Mouse (Mus musculus) layer of hippocampus, postnatal 25 days (tissue): ENCODE measurements around the gene Nfasc. TPM values are rescaled to one million over a fixed set of nuclear protein-coding genes. Genes with fewer than 3 reads are reported as not detected.

Experiments
- DNase-seq, 2 experiments: peaks; one replicate each; pipeline ENCODE4 v3.0.0; 2022; ENCODE audit warnings: mixed read lengths in 2 of 2, low spot score in 1 of 2; ENCODE audit errors: extremely low spot score in 1 of 2
- total RNA-seq, 2 experiments: library from RNA; stranded (reverse); gene quantifications; 2 replicates each; pipeline ENCODE4 v1.2.3; 2021

Gene Nfasc
- total RNA-seq, 2 experiments from 2014 or later = 186 to 238 TPM

DNA sequence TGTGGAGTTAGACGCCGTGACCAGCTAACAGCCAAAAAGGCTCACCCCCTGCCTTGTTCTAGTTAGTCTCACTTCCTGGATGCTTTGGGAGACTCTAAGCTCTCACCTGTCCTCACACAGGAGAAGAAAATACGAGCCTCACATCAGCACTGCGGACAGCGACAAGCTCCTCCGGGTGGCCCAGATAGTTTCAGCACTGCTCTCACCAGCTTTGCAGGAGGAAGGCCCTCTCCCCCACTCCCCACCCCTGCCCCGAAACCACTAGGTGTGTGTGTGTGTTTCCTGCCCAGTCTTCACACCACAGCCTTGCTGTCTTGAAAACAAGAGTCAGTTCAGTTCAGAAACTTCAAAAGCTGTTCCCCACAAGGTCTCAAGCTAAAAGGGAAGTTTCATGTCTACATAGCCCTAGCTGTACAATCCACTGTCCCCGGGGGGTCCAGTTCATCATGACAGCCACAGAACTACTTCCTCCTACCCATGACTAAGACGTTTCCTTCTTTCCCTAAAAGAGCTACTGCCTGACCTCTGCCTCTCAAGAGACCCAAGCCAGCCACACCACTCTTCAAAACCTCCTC is 7.6 kb downstream of the Nfasc start:
- no peak for DNase-seq

DNA sequence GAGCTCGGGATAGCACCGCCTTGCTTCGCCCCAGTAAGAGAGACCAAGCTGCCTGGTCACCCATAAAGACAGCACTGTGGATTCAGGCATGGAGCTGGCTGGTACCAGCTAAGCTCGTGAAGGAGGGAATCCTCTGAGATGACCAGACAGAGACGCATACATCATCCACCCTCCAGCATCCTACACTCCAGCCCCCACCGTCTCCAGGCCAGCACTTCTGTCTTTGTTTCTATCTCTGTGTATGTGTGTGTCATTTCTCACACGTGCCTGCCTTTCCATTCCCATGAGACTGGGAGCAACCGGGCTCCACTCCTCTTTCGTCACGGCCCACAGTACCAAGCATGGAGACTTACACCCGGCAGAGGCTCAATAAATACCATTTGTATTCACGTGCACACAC is 9.3 kb downstream of the Nfasc start:
- DNase-seq = no peak

DNA sequence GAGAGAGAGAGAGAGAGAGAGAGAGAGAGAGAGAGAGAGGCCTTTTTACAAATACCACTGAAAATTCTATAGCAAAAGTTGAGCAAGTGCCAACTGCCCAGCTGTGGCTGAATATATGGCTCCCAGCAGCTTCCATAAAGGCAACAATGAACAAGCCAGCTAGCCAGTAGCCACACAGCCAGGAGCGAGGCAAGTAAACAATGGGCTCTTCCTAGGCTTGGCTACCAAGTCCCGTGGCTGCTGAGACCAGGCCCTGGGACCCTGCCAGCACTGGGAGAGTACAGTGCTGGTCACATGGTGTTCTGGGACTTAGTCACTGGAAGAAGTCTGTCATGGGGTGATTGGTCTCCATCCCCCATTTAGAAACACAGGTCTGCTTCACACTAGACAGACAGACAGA is 14.0 kb downstream of the Nfasc start:
- peak in 1 of 2 experiments; percentile 41 for DNase-seq

DNA sequence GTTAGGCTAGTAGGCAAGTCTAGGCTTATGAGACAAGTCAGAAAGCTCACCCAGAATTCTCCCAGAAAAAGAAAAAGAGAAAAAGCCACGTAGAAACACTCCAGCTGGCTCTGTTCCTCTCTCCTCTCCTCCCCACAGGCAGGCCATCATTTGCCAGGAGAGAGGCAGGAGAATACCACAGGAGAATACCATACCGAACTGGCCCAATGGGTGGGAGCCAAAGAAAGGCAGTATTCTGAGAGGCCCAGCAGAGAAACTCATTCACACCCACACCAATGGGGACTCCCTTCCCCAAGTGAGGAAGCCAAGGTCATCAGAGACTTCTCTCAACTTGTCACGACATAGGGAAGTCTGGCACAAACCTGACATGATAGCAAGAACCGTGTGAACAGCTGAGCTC is 19.2 kb downstream of the Nfasc start:
- no peak for DNase-seq

DNA sequence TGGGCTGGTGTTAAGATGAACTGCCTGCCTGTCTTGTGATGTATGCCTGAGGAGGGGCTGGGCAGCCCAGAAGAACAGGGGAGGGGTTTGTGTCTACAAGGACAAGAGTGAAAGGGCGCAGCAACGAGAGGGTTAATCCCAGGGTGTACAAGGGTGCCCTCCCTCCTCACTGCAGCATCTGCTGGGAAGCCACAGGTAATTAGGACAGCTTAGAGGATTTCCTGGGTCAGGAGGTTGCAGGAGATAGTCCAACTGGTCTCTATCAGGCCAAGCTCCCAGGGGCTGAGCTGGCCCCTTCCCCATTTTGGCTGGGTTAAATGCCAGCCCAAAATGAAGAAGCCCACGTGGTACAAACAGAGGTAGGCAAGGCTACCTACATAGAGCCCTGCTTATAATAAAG is 20.3 kb downstream of the Nfasc start:
- no peak for DNase-seq

DNA sequence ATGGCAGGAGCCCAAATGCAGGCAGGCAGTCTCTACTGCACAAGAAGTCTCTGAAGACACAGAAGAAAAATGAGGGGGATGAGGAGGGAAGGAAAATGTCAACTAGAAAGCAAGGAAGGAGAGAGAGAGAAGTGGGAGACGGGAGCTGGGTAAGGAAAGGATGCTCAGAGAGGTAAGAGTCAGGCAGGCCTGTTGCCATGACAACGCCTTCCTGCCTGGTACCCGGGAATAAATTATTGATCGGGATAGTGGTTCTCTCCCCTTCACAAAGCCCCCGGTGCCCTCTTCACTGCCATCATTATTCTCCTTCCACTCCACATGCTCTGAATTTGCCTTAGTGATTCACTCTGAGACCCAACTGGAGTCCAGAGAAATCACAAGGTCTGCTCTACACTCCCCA is 23.4 kb downstream of the Nfasc start:
- no peak for DNase-seq

DNA sequence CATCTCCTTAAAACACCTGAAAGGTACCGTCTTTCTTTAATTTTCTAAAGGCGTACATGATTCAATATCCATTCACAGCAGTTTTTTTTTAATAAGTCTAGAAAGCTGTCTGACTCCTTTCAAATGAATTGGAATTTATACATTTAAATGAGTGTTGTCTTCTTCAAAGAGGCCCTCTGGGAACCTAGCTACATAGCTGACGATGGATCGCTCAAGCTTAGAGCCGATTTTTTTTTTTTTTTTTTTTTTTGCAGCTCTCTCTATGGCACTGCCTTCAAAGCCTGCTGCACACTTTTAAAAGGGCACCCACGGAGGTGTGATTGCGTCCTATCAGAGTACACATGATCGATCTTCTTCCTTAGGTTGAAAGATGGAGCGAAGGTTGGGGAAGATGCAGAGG is 26.6 kb downstream of the Nfasc start:
- DNase-seq = no peak

DNA sequence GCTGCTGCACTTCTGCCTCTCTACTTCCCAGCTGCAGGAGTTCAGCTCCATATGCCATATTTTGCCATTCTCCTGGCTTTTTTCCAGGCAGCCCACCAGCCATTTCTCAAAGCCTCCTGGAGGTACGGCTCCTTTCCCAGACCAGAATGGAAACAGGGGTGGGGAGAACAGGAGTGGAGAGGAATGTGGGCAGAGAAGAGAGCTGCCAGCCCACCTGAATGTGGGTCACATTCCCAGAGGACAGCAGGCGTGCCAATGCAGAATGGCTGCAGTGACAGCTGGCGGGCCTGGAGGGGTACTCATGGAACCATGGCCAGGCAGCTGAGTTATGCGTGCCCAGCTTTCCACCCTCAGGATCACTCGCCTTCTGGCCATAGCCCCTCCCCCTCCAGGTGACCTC is 32.2 kb downstream of the Nfasc start:
- DNase-seq = no peak

DNA sequence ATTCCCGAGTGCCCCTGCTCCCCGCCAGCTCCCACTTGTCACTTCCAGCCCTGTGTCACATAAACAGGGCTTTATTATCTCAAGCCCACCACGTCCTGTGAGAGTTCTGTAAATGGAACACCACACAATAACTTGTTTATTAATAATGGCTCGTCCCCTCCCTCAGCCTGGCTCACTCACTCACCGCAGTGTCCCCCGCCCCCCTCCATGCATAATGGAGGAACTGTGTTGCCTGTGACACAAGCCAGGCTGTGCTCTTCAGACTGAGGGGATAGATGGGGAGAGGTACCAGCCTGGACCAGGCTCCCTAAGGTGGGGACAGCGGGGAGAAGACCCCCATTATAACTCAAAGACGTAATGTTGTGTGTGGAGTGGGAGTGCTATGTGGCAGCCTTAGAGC is 34.3 kb downstream of the Nfasc start:
- no peak for DNase-seq

DNA sequence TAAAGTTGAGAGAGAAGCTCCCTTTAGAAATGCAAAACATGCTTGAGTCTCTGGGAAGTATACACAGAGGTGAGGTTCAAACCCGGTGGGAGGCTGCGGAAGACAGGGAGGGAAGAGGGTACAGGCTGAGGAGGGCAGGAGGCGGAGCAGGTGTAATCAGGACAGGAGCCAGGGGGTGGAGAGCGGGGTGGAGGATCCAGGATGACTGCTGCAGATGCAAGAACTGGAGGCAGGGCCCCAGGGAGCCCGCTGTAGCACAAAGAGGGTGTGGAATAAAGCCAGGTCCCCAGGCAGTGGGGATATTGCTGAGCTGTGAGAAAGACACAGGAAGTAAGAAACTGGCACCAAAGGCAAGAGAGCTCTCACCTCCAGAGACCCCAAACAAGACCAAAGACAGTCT is 38.1 kb downstream of the Nfasc start:
- no peak for DNase-seq

DNA sequence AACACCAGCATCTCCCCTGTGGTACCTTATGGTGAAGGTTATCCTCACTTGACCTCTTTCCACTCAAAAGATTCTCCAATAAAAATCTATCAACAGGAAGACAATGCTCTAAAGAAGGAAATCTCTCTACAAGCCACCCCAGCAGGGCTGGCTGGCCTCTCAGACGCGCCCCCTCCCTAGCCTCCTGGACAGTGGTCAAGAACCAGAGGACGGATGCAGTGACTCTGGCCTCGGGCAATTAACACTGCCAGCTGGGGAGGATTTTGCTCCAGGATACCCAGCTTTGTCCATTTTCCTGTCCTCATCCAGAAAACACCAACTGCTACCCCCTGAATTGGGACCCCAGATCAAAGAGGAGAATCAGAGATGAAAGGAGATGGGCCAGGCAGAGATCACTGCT is 44.7 kb downstream of the Nfasc start:
- DNase-seq = no peak

DNA sequence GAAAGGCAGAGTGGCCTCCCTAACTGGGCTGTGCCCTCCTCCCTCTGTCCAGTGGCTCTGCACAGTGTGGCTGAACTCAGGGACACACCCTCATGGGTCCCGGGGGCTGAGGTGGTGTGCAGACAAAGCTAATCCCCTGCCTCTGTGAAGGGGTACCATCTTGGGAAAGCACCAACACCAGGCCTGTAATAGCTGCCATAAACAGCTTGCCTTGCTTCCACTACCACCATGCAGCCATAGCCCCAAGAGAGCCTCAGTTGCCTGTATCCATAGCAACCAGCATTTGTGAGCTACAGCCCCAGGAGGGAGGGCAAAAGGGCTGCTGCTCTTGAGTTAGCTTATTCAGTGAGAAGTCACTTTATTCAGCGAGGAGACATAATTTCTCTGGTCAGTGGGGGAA is 45.4 kb downstream of the Nfasc start:
- DNase-seq = no peak

DNA sequence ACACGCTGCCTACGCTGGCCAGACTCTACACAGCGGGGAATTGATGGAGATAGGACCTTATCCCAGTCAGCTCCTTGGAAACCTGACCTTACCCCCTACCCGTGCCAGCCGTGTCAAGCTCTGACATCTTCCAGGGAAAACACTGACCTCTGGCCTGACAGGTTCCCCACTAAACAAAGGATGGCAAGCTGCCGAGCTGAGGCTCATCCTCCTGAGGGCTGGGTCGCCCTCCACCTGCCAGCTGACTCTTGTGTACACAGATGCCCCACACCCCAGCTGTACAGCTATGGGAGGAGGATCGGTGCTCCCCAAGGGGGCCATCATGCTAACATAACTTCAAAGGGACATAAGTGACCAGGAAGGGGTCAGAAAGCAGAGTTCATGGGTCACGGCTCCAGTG is 47.6 kb downstream of the Nfasc start:
- DNase-seq = no peak

DNA sequence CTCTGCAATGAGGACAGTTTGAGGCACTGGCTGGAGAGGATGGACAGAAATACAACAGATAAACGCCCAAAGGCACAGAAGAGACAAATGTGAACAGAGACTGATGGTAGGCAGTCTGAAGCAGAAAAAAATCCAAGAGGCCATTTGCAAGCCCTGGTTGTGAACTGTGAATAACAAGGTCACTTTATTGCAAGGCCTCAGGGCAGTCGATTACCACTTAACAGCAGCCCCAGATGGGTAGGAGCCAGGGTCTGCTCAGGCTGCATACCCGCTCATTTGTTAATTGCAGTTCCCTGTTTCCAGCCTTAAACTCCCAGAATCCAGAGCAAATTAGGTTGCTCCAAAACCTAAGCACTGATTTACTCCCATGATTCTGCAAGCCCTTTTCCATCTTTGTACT is 52.4 kb downstream of the Nfasc start:
- no peak for DNase-seq

DNA sequence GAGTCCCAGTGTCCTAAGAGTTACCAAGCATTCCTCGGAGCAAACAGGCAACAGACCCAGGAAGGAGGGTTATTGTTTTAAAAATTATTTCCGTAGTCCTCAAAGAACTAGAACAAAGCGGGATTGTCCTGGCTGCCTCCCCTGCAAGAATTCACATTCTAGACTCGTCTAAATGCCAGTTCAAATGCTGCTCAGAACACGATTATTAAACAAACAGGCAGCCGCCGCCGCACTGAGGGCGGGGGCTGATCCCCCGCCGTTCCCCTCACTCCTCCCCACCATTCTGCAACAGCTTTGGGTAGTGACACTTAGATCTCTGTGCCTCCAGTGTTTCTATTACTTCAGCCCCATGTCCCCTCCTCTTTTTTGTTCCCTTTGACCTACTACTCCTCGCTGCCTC is 62.7 kb downstream of the Nfasc start:
- no peak for DNase-seq

DNA sequence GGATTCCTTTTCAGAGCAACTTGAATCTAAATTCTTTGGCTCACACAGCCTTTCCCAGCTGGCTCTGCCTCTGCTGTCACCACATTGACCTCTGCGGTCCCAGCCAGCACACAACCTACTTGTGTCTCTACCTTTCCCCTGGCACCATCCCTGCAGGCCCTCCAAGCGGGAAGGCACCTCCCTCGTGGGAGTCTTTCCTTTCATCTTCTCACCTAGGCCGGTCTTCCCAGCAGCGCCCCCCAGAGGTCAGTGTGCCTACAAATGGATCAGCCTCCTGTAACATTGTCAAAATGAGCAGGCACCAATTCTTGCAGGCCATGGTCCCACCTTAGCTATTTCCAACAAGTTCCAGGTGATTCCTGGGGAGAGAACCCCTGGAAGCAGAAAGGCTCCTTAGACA is 63.5 kb downstream of the Nfasc start:
- peak in 1 of 2 experiments; percentile 46 for DNase-seq

DNA sequence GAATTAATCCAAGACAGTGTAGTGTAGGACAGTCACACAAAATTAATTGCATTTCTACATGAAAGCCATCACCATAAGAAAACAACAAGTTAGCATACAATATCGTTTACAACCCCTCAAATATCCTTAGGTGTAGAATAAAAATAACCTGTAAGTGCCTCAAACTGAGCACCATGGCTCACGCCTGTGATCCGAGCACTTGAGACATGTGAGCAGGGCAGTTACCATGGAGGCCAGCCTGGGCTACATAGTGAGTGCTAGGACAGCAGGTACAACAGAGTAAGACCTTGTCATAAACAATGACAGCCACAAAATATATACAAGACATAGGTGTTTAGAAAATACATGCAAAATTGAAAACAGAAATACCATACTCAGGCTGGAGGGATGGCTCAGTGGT is 68.9 kb downstream of the Nfasc start:
- DNase-seq = no peak

DNA sequence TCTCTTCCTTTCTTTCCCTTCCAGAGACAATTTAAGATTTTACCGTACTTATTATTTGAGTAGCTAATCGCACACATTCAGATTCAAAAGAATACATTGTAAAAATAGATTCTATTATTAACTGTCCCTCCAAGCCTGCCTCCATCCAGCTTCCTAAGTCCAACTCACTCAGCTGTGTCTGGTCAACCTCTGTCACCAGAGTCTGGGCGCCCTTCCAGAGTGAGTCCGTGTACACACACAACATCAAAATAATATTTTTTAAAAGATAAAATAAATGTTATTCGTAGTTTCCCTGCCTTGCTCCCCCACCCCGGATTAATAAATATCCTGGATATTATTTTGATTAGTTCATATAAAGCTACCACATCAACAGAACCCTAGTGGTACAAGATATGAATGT is 72.4 kb downstream of the Nfasc start:
- DNase-seq = no peak

DNA sequence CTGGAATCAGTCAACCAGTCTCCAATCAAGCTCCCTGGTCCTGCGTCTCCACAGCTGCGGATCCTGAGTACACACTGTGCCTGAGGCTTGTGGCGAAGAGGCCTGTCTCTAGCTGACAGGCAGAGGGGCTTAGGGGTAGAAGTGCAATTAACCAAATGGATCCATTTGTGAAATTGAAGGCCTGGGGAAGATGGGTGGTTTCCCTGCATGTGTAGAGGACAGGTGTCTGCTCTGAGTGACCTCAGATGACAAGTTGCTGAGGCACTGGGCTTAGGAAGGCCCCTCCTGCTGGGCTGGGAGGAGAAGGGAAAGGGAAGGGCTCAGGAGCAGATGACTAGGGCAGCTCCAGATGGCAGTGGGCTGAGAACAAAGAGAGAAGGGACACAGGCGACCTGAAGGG is 81.2 kb downstream of the Nfasc start:
- DNase-seq = no peak

DNA sequence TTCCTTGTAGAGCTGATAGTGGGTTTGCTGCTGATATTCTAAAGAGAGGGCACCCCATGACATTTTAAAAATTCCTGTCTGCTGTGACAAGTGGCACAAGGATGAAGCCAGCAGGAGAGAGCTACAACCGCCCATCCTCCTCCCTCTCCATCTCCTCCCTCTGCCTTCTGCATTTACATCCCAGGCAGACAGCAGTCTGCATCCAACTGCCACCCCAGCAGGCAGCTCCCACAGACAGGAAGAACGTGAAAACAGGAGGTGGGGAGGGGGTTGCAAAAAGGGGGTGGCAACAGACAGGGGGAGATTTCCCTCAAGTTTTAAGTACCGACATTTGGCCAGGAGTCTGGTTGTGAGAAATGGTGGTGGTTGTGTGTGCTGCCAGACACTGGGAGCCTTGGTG is 82.0 kb downstream of the Nfasc start:
- no peak for DNase-seq

DNA sequence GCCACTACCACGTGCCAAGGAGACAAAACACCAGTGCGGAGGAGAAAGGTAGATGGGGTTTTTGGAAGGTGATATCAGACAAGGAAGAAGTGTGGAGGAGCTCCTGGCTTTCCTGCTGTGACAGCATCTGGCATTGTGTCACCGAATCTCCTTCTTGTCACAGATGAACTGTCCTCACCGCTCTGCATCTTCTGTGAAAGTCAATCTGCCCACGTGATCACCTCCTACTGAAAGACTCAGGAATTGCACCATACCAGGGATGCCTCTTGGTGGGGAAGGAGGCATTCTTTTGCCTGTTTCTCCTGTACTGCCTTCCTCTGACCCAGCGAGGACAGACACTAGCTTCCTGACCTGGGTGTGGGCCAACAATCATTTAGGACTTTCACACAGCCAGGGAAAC is 86.0 kb downstream of the Nfasc start:
- no peak for DNase-seq

DNA sequence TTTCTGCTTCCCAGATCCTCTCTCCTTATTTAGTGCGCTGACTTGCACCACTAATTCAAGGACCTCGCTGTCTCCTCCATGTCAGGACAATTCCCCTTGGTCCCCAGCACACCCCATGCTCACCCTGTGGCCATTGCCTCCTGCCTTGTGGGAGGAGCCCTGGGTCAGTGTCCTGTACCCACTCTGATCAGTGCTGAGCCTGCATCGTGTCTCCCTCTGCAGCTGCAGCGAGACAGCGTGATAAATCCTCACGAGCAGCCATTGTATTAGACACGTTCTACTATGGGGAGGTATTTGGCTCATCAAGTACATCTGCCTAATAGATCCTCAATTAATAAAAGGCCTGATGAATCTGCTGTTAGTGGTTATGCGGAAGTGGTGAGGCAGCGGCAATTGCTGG is 86.8 kb downstream of the Nfasc start:
- DNase-seq = no peak

DNA sequence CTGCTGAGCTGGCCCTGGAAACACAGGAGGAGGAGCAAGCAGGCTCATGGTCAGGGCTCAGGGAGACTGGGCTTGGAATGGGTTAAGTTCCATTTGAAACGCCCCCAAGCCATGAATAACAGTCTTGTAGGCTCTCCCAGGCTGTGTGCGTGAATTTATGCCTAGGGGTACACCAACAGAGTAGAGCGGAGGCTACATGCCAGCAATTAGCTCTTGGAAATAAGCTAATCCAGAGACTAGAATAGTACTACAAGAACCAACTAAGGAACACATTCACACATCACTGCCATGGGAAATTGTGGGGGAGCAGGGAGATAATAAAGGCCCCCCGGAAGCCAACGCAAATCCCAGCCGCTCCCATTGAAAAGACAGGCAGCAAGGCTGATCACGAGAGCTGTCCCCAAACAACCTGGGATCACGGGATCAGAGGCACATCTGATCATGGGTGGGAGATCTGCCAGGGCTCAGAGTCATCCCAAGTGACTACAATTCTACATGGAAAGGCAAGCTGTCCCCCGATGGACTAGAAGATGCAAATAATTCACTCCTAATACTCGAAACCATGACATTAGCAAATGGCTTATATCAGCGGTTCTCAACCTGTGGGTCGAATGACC is 87.6 kb downstream of the Nfasc start:
- peak in 1 of 2 experiments; percentile 33 for DNase-seq
